Mouse (Mus musculus) thymus, adult 2 months (tissue): ENCODE measurements at regions not wholly inside any gene's neighbourhood (a gene's known extent, or its start where the extent isn't known, plus 50 kb on each side); places are given as distances from the start of the nearest gene placed in this dataset.

Experiments used
- DNase-seq: peaks from one replicate; pipeline ENCODE4 v3.0.0; 2021
- H3K27ac ChIP-seq: fragments of 200-500 bp; 2 replicates; pipeline ENCODE4 v1.5.1; 2012; ENCODE audit warnings: low read length, control low read depth; ENCODE audit not compliant: control insufficient read depth, insufficient read depth
- H3K27me3 ChIP-seq: fragments of 200-500 bp; 2 replicates; pipeline ENCODE4 v1.6.1; 2012; ENCODE audit warnings: mild to moderate bottlenecking, low read length, moderate library complexity, mixed read lengths; ENCODE audit not compliant: control insufficient read depth, insufficient read depth
- H3K36me3 ChIP-seq: fragments of 200-500 bp; 2 replicates; pipeline ENCODE4 v1.6.1; 2012; ENCODE audit warnings: mild to moderate bottlenecking, low read length, moderate library complexity; ENCODE audit not compliant: control insufficient read depth, insufficient read depth
- H3K4me1 ChIP-seq: fragments of 200-500 bp; replicated peaks from 2 replicates; pipeline ENCODE4 v1.6.1; 2012; ENCODE audit warnings: low read length; ENCODE audit not compliant: control insufficient read depth, insufficient read depth
- H3K4me3 ChIP-seq: fragments of 200-500 bp; 2 replicates; pipeline ENCODE4 v1.5.1; 2012; ENCODE audit warnings: mild to moderate bottlenecking, low read length, control low read depth, moderate library complexity; ENCODE audit not compliant: control insufficient read depth, insufficient read depth
- CTCF ChIP-seq: fragments of 200-500 bp; IDR thresholded peaks from 2 replicates; pipeline ENCODE4 v1.5.1; 2012; ENCODE audit warnings: mild to moderate bottlenecking, control low read depth, low read length, moderate library complexity, borderline replicate concordance; ENCODE audit not compliant: control insufficient read depth, poor library complexity, insufficient read depth; ENCODE audit errors: extremely low read depth
- POLR2A ChIP-seq: fragments of 200-500 bp; IDR thresholded peaks from 2 replicates; pipeline ENCODE4 v1.6.1; 2012; ENCODE audit warnings: mild to moderate bottlenecking, low read length, control low read depth, moderate library complexity; ENCODE audit not compliant: control insufficient read depth, poor library complexity, insufficient read depth; ENCODE audit errors: extremely low read depth
- WGBS: fragments of 180-500 bp; shearing (Covaris S2); methylation state at CpG from one replicate; pipeline ENCODE4 v1.1.7; 2018; 5-methylcytosine and 5-hydroxymethylcytosine counted together

- no peaks in the 10 kb centered on the region for H3K27me3 ChIP-seq
- no peak for TF ChIP-seq POLR2A
- TF ChIP-seq CTCF: no peak
- H3K36me3 ChIP-seq: no peaks in the 10 kb centered on the region
- peak overlapping the region; percentile 33 for H3K4me3 ChIP-seq
- WGBS: 11% methylated on average over 20 of the region's 20 CpGs
- peak overlapping the region; percentile 12; the same call in 1 of the 2 replicates for H3K27ac ChIP-seq
- peaks cover 16% of the 10 kb centered on the region for H3K4me1 ChIP-seq
- peak; percentile 44 for DNase-seq
These were observed 137.9 kb upstream of the Azi2 start for GRCm38 (mm10) chr9:117902239-117902939.

GRCm38 (mm10) chr9:117900631-117901030 lies 139.7 kb upstream of the Azi2 start:
- peaks cover 19% of the 10 kb centered on the region for H3K4me1 ChIP-seq
- no peak overlapping the region for H3K27ac ChIP-seq
- no peaks in the 10 kb centered on the region for H3K36me3 ChIP-seq
- no peak for TF ChIP-seq CTCF
- TF ChIP-seq POLR2A: no peak
- no peak overlapping the region for H3K4me3 ChIP-seq
- 95% methylated on average over 12 of the region's 12 CpGs for WGBS
- H3K27me3 ChIP-seq: no peaks in the 10 kb centered on the region
- no peak for DNase-seq

GRCm38 (mm10) chr9:117896517-117896916 lies 143.8 kb upstream of the Azi2 start:
- Histone ChIP-seq H3K36me3 (no peaks in the 10 kb centered on the region), H3K4me1 (peaks cover 4% of the 10 kb centered on the region; the same call in 1 of the 2 replicates), H3K4me3 (no peak overlapping the region), H3K27me3 (no peaks in the 10 kb centered on the region), H3K27ac (no peak overlapping the region)
- TF ChIP-seq CTCF (no peak), POLR2A (no peak)
- WGBS: 61% methylated on average over 8 of the region's 8 CpGs
- no peak for DNase-seq

- H3K36me3 ChIP-seq: no peaks in the 10 kb centered on the region
- H3K4me3 ChIP-seq: no peak overlapping the region
- TF ChIP-seq POLR2A: no peak
- no peak for TF ChIP-seq CTCF
- DNase-seq: peak; percentile 4
- no peaks in the 10 kb centered on the region for H3K27me3 ChIP-seq
- H3K4me1 ChIP-seq: peaks cover 3% of the 10 kb centered on the region; the same call in 1 of the 2 replicates
- WGBS: 3% methylated on average over 6 of the region's 6 CpGs
- no peak overlapping the region for H3K27ac ChIP-seq
These were observed 147.7 kb upstream of the Azi2 start for GRCm38 (mm10) chr9:117892601-117893000.

- Histone ChIP-seq H3K27me3 (peaks cover 6% of the 10 kb centered on the region), H3K4me3 (no peak overlapping the region), H3K36me3 (no peaks in the 10 kb centered on the region), H3K27ac (no peak overlapping the region), H3K4me1 (no peaks in the 10 kb centered on the region)
- 63% methylated on average over 8 of the region's 8 CpGs for WGBS
- TF ChIP-seq POLR2A (no peak), CTCF (no peak)
- DNase-seq: no peak
These were observed 167.1 kb upstream of the Azi2 start for GRCm38 (mm10) chr9:117873172-117873571.

- DNase-seq: no peak
- Histone ChIP-seq H3K36me3 (no peaks in the 10 kb centered on the region), H3K4me3 (no peak overlapping the region), H3K27me3 (peaks cover 6% of the 10 kb centered on the region), H3K4me1 (no peaks in the 10 kb centered on the region), H3K27ac (no peak overlapping the region)
- 3% methylated on average over 69 of the region's 70 CpGs for WGBS
- no peak for TF ChIP-seq POLR2A
- TF ChIP-seq CTCF: no peak
These were observed 167.8 kb upstream of the Azi2 start for GRCm38 (mm10) chr9:117872387-117873081.

GRCm38 (mm10) chr9:117872021-117872386 lies 168.3 kb upstream of the Azi2 start:
- Histone ChIP-seq H3K27ac (no peak overlapping the region), H3K4me3 (no peak overlapping the region), H3K4me1 (no peaks in the 10 kb centered on the region), H3K36me3 (no peaks in the 10 kb centered on the region), H3K27me3 (peaks cover 6% of the 10 kb centered on the region)
- WGBS: 4% methylated on average over 15 of the region's 15 CpGs
- TF ChIP-seq CTCF: no peak
- TF ChIP-seq POLR2A: no peak
- no peak for DNase-seq
